Mouse (Mus musculus): ENCODE data around the gene Esam.

Esam gene

GRCm38 (mm10) chr9:37530888-37531705, 3.2 kb downstream of the Esam start:
- DNase-seq (ENCODE audit: low read depth) = no peak

- no peak for DNase-seq (ENCODE audit: low read depth)
Observed at GRCm38 (mm10) chr9:37536851-37537250, 9.0 kb downstream of the Esam start.

DNA sequence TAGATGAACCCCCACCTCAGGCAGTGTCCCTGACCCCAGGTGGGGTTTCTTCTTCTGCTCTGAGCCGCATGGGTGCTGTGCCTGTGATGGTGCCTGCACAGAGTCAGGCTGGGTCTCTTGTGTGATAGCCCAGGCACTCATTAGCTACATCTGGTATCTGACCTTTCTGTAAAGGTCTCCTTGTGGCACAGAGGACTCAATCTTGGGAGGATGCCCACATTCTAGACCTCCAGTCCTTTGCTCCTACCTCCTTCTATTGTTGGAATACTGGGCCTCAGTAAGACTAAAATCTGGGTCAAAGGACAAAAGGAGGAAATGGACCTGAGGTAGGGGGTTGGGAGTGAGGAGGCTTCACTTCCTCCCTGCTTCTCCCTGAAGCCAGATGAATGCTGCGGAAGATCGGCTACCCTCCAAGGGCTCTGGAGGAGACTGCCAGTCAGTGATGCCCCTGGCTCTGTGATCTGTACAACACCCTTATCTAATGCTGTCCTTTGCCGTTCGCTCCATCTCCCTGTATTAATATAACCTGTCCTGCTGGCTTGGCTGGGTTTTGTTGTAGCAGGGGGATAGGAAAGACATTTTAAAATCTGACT, 9.9 kb downstream of the Esam start:
- DNase-seq (ENCODE audit: low read depth) = no peak

- DNase-seq (ENCODE audit: low read depth) = no peak
Observed at GRCm38 (mm10) chr9:37539170-37540025, 11.5 kb downstream of the Esam start, which contains the start of gene Vsig2. Gene Vsig2 (plus strand): TSS chr9:37539255.

DNA sequence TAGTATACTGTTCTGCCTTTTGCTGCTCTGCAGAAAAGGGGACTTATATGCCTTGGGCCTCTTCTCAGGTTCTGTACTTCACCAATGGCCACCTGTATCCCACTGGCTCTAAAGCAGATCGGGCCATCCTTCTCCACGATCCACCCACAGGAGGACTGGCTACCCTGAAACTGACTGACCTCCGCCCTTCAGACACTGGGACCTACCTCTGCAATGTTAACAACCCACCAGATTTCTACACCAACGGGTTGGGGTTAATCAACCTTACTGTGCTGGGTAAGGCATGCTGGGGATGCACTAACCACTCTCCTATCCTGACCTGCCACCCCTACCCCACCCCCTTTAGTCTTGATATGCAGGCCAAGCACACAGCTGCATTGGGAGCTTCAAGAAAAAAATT, 12.3 kb downstream of the Esam start:
- DNase-seq (ENCODE audit: low read depth) = no peak

GRCm38 (mm10) chr9:37540701-37541575, 13.1 kb downstream of the Esam start:
- DNase-seq (ENCODE audit: low read depth) = no peak

DNA sequence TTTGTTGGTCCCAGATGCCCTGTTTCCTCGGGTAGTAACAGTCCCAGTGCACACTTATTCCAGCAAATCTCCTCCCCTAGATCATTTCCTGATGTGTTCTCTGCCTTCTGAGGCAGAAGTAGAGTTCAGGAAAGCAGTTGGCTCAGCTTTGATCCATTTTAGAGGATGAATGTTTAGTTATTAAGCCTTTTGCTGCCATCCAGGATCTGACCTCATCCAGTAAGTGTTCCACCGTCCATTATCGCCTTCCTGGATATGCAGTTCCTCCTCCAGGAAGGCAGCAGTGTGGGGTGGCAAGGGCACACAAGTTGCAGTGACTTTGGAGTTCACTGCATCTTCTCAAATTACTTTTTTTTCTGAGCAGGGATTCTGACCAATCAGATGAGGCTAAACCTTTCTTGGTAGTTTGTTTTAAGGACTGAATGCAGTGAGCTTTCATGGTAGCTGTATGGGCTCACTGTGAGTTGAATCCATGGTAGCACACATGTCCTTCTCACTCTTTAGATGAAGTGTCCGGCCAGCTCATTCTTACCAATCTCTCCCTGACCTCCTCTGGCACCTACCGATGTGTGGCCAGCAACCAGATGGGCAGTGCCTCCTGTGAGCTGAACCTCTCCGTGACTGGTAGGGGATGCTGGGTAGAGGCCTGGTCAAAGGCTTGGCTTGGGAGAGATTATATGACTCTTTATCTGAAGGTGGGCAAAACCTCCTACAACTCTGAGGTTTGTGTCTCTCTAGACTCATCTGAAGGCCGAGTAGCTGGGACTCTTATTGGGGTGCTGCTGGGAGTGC, 14.2 kb downstream of the Esam start:
- no peak for DNase-seq (ENCODE audit: low read depth)

- DNase-seq (ENCODE audit: low read depth) = no peak
Observed at GRCm38 (mm10) chr9:37543869-37544440, 16.1 kb downstream of the Esam start.

DNA sequence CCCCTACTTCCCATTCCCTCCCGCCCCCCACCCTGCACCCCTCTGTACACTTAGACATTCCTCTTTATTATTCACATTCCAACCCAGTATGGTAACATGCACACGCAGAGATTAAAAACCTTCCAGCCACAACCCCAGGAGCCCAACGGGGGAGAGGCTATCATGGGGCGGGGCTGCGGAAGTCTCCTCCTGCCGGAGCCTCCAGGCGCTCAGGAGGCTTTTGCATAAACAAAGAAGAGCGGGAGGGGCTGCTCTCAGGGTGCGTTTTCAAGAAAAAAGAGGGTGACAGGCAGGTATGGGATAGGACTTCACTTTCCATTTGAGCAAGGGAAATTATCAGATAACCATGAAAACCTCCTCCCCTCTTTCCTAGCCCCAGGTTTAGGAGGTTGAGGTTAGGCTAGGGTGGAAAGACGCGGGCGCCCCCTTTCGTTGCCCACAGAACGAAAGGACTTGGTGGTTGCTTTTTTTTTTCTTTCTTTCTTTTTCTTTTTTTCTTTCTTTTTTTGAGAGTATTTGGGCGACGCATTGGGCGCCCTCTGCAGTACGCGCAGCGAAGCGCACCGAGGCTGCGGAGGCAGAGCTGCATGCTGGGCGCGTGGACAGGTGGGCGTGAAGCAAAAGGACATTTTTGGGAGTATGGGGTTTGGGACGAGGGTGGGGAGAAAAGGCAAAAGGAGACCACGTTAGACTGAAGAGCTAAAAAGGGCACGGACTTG, 16.7 kb downstream of the Esam start:
- peak; percentile 67 for DNase-seq (ENCODE audit: low read depth)

GRCm38 (mm10) chr9:37545166-37545610, 17.3 kb downstream of the Esam start:
- DNase-seq (ENCODE audit: low read depth) = no peak

- DNase-seq (ENCODE audit: low read depth) = no peak
Observed at GRCm38 (mm10) chr9:37545847-37546452, 18.1 kb downstream of the Esam start.

DNA sequence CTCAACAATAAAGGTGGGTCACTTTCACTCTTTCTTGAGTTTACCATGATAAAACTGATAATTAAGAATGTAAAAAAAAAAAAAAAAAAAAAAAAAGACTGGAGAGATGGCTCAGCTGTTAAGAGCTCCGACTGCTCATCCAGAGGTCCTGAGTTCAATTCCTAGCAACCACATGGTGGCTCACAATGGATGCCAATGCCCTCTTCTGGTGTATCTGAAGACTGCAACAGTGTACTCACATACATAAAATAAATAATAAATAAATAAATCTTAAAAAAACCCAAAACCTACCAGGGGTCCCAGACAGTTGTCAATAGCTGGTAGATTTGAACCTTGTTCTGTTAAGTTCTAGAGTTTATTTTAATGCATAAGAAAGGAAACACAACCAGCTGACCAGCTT, 19.0 kb downstream of the Esam start:
- DNase-seq (ENCODE audit: low read depth) = peak; percentile 32

GRCm38 (mm10) chr9:37550435-37550834, 22.6 kb downstream of the Esam start:
- DNase-seq (ENCODE audit: low read depth) = no peak

DNA sequence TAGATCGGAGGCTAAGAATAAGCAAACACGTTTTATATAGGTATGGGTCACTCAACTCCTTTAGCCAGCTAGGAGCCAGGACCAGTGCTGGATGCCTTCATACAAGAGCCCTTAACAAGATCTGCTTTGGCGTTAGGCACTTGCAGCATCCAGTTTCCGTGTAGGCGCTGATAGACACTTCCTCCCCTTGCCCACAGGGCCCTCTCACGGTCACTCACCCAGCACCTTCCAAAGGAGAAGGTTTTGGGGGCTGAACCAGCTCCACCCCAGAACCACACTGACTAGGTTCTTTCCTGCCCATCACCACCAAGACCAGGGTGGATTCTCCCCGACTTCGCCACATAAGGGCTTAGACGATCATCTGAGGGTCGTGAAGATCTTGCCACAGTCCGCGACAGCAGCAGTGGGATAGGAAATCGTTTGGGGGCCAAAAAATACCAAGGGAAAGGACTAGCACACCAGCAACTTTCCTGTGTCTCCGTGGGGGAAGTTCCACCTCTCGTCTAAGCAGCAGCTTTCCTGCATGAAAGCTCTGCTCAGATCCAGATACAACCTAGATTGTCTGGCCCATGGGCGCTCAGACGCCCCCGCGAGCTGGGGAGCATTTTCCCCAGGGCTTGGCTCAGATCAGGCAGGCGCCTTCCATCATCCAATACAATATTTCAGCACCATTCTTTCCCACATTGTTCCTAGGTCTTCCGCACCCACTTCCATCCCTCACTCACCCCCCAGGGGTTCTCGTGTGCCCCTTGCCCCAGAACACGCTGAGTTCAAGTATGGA, 24.1 kb downstream of the Esam start:
- DNase-seq (ENCODE audit: low read depth) = no peak

GRCm38 (mm10) chr9:37552536-37553293, 24.8 kb downstream of the Esam start, which contains the start of gene Nrgn:
Gene Nrgn (minus strand): TSS chr9:37552904.
- DNase-seq (ENCODE audit: low read depth) = peak; percentile 50

DNA sequence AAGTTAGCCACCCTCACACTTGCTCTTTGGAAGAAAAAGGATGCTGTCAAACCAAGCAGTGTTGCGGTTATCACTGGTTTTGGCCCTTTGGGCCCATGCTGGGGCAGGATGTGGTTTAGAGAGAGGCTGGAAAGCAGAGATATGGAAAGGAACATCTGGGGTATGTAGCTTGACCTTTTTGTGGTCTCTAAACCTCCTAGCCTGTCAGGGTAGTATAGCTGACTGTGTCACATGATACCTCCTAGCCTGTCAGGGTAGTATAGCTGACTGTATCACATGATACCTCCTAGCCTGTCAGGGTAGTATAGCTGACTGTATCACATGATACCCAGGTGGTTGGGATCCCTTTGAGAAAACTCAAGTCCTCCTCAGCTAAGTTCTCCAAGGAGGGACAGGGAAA, 26.4 kb downstream of the Esam start:
- DNase-seq (ENCODE audit: low read depth) = peak; percentile 11
